Mouse (Mus musculus): ENCODE data around the gene Crabp2.

Gene Crabp2

DNA sequence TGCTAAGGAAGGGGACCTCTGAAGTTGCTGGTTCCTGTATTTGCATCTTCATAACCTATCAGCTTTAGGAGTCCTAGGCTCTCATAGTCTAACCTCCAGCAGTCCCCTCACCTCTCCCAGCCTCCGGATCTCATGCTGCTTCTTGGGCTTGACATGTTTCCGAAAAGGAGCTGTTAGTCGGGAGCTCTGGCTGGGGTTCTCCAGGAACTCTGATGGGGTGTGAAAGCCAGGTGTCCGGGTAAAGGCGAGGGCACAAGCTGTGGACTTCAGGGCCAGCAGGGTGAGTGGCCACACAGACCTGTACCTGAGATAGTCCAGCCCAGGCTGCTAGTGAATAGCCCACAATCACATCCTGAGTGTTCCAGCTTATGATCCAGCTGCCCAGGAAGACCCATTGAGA lies 21.0 kb upstream of the Crabp2 start:
- in situ Hi-C loops (cut with MboI, MseI): loop anchor here in 1 of 2 experiments (5.0 kb wide), 1 partner anchor 35 kb away; no protein-coding TSS in a partner anchor

DNA sequence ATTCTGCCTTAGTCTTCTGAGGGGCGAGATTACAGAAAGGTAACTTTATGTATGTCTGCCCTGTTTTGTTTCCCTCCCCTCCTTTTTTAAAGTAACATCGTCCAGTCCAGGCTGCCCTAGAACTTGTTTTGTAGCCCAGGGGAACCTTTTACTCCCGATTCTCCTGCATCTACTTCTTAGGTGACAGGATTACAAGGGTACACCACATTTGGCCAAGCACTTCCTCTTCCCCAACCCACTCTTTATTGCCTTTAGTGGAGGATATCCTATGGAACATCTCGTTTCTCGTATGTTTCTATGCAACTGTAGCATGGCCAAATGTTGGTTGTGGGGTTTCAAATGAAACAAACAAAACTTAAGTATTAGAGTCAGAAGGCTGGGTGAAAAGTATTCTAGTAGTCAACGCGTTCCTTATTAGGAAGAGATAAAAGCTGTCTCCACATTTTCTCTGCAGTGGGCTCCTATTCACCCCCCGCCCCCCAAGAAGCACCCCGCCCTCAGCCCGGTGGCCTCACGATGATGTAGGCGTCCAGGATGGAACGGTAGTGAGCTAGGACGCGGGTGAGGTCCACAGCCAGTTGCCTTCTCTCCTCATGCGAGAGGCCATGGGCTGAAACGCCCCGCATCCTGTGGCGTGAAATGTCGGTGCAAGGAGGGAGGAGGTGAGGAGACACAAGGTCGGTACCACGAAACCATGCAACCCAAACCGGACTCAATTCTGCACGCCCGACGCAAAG lies 19.0 kb upstream of the Crabp2 start:
- in situ Hi-C loops (cut with MboI, MseI): loop anchor here in 1 of 2 experiments (5.0 kb wide), 1 partner anchor 37 kb away; no protein-coding TSS in a partner anchor

DNA sequence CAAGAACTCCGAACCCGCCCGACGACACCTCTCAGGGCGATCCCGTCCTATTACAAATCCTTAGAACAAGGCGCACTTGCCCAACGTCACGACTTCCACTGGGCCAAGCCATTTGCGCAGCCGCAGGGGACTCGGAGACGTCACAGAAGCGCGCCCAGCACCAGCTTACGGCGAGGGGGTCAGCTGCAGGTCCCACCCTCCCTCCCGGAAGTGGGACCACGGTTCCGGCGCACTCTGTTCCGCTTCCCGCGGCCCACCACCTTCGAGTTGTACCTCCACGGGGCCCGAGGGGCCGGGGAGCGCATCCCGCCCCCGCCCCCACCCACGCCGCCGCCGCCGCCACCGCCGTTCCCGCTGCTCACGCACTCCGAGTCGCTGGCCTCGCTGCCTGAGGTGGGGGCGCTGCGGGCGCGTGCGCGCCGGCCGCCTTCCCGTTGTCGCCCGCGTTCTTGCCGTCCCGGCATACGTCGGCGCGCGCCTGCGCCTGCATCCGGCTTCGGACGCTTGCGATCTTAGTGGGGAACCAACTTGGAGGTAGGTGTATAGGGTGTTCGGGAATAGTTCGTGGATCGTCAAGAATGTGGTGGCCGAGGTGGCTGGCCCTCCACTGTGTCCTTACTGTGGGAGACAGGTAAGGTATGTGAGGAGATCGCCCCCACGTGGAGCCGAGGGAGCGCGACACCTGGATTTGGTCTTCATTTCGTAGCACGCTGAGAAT lies 18.2 kb upstream of the Crabp2 start, which contains the start of the genes Isg20l2 and Rrnad1:
Gene Isg20l2 (plus strand): TSS at position 237 of the 718 bp plus-strand sequence.
Gene Rrnad1 (minus strand): TSS at position 640 of the 718 bp plus-strand sequence.
- in situ Hi-C loops (cut with MboI, MseI): no loop called here

DNA sequence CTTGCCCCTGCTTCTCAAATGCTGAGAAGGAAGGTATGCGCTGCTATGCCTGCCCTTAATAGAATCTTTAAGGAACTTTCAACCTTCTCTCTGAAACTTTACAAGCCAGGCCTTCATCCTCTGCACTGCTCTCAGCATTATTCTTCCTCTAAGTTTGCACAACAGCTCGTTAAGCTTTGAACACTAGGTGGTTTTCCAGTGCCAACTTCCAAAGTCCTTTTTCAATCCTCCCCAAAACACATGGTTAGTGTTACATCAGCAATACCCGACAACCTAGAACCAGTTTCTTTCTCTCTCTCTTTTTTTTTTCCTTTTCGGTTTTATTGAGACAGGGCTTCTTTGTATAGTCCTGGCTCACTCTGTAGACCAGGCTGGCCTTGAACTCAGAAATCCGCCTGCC lies 14.4 kb upstream of the Crabp2 start:
- in situ Hi-C loops (cut with MboI, MseI): no loop called here

DNA sequence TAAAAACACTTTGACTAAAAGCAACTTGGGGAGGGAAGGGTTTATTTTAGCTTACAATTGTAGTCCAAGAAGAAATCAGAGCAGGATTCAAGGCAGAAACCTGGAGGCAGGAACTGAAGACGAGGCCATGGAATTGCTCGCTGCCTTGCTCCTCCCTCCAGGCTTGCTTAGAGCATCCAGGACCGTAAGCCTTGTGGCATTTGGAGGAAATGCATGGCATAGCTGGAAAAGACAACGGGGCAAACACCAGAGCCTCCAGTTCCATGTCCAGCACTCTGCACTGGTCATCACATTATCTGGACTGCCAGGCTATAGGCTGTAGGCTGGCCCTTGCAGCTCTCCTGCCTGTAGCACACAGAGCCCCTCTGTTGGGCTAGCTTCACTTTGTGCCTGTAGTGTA lies 14.0 kb upstream of the Crabp2 start:
- in situ Hi-C loops (cut with MboI, MseI): no loop called here

DNA sequence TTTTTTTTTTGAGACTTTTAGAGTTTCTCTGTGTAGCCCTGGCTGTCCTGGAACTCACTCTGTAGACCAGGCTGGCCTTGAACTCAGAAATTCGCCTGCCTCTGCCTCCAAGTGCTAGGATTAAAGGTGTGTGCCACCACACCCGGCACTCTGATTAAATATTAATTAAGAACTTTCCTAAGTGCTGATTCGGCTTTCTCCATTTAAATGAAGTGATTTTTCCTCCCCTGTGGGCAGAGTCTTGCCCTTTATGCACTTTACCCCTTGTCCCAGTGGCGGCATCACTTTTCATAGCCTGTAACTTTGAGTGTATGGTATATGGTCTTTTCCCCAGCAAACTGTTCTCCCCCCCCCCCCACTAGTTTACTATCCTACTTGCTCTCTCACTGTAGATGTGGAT lies 13.3 kb upstream of the Crabp2 start:
- in situ Hi-C loops (cut with MboI, MseI): no loop called here

DNA sequence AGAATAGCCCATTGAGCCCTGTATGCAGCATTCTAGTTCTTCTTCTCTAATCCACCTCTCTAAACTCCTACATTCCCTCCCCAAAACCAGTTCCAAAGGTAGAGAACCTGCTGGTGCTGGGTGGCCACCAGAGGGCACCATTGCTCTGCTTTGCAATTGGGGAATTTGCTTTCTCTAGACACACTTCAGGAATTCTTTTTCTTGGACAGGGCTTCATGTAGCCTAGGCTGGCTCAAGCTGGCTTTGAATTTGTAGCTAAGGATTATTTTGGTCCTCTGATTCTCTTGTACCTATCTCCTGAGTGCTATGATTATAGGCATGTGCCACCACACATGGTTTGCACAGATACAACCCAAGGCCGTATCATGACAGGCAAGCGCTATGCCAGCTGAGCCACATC lies 12.7 kb upstream of the Crabp2 start:
- in situ Hi-C loops (cut with MboI, MseI): no loop called here

DNA sequence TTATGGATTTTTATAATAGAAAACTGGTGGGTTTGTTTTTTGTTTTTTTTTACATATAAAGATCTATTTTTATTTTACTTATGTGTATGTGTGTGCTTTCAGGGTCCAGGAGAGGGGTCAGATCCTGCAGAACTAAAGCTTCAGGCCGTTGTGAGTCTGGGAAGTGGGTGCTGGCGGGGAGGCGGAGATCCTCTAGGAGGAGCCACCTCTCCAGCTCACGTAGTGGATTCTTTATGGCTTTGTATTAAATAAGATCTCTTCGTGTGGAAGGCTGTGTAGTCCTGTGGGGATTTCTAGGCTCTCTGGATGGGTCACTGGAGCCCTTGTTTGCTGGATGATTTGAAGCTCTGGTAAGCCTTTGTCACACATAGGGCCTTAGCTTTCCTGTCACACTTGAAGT lies 7.9 kb upstream of the Crabp2 start:
- in situ Hi-C loops (cut with MboI, MseI): no loop called here

DNA sequence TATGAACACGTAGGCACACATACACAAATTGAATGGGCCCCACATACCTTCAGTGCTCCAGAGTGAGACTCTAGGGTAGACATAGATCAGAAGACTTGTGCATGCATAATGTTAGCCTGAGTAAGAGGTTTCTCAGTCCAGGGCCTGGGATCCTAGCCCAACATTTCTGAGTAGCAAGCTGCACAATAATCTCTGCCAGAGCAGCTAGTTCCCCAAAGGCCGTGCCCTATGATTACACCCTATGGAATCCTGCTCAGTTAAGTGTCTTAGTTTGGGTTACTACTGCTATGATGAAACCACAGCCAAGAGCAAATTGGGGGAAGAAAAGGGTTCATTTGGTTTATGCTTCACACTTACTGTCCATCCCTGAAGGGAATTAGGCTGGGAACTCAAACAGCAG lies 6.0 kb upstream of the Crabp2 start:
- in situ Hi-C loops (cut with MboI, MseI): no loop called here

DNA sequence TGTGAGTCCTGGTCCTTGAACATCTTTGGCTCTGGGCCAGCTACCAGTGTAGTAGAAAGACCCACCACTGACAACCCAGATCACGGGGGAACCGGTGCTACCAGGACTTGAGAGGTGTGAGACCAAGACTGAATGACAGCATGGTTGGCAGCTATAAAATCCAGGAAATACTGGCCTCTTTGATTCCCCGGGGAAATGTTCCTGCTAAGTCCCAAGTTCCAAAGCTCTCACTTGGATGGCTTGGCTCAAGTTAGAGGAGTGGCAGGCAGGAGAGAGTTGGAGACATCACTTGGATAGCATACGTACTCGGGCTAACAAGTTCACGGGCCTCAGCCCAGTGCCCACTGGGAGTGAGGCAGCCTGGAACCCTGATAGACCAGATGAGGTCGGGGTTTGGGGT lies 4.9 kb upstream of the Crabp2 start:
- in situ Hi-C loops (cut with MboI, MseI): no loop called here

DNA sequence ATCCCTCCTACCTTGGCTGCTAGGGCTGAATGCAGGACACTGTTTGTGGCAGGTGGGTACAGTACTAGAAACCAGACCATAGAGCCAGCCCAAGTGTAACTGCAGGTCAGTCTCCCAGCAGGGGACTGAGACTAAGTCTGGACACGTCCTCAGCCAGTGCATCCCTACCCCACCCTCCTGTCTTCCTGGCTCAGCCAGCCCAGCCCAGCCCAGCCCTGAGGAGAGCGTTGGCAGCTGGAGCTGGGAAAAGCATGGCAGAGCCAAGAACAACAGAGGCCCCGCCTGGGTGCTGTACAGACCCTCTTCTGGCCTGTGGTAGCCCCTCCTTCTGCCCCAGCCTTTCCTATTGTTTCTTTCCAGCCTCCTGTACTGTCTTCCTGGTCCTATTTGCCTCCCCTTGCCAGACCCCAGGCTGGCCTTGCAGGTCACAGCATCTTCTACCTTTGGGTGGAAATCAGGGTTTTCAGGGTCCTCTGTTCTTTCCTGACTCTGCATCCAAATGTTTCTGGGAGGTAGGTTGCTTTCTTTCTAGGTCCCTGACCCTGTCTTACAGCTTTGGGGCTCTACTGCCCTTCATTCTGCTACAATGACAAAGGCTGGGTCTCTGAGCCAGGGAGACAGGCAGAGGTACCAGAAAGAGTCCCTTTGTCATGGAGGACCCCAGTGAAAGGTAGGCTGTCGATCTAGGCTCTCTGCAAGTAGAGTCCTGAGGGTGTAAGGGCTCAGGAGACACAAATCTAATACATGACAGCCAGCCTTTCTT lies 3.4 kb upstream of the Crabp2 start:
- in situ Hi-C loops (cut with MboI, MseI): no loop called here

DNA sequence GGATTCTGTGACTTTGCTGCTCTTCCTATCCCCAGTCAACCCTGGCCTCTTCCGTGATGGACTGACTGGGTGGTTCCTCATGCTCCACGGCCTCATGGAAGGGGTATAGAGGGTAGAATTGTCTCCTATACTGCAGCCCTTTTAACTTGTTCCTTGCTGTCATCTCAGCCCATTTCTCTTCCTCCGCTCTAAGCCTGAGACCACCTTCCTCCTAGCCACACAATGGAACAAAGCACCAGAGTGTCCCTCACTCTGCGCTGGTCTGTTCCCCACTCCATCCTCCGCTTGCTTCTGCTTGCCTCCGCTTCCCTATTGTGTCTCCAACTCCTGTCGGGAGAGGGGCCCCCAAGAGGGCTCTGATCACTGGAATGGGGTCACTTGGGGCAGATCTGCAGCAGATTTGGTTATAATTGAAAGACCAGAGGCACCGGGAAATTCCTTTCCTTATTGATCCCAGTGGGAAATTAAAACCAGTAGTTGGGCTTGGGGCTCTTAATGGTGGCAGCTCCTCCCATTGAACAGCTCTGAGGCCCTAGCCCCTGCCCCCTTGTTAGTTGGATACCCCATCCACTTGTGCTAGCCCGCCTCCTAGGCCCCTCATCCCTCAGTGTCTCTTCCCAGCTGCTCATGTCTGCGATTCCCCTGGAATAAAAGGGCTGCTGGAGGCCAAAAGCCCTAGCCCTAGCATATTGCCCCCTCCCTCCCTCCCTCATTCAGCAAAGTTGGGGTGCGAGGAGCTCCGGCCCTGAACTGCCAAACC lies 2.5 kb upstream of the Crabp2 start:
- in situ Hi-C loops (cut with MboI, MseI): no loop called here

DNA sequence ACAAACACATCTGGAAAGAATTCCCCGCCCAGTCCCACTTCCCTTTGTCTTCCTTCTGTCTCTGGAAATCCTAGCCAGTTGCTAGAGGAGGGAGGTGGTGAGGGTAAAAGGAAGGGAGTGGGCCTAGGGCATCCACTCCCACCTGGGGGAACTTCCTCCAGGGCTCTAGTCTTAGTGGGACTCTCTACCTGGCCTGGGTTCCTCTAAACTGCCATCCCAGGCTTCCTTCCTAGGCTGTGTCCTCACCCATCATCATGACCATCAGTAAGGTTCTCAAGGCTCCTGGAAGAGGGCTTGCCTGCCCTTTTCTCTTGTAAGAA lies 2.0 kb upstream of the Crabp2 start:
- in situ Hi-C loops (cut with MboI, MseI): no loop called here

DNA sequence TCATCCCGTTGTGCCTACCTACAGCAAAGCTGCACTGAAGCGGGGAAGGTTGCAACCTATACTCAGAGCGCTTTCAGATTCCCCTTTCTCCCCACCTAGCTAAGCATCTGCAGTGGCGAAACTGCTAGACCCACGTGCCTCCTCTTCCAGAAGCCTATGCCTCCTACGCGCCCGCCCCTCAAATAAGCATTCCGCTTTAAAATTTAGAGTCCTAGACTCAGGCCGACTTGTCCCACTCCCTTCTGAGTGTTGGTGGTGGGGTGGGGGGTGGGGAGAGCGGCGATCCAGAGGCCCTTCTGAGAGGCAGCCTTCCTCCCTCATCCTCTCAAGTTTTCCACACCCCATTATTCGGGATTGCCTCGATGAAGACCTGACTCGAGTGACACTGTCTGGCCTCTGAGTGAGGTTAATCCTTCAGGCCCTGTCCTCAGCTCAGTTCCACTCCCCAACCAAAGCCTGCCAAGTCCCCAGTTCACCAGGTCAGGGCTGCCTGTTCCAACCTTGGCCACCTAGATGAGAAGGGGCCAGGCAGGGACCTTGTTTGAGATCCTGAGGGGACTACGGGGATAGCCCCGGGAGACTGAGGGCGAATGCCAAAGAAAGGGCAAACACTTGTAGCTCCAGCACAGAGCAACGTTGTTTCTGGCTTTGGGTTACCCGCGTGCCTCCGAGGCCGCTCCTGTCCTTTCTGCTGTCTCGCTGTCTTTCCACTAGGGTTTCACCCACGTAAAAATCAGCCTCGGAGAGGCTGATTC lies 1.2 kb upstream of the Crabp2 start:
- in situ Hi-C loops (cut with MboI, MseI): no loop called here

DNA sequence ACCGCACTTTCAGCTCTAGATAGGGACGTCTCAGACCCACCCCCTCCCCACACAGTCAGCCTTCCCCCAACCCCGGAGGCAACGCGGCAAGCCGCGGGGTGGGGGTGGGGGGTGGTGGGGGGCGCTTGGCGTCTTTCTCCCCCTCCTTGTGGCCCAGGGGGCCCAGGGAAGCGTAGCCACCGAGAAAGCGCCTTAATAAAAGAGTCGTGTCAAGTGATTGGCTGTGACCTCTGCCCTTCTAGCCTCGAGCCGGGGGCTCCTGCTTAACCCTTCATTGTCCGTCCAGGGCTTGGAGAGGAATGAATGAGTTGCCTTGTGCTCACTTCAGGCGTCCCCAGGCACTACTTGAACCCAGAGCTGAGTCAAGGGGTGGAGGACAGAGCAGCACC lies 661 bp upstream of the Crabp2 start:
- in situ Hi-C loops (cut with MboI, MseI): no loop called here

DNA sequence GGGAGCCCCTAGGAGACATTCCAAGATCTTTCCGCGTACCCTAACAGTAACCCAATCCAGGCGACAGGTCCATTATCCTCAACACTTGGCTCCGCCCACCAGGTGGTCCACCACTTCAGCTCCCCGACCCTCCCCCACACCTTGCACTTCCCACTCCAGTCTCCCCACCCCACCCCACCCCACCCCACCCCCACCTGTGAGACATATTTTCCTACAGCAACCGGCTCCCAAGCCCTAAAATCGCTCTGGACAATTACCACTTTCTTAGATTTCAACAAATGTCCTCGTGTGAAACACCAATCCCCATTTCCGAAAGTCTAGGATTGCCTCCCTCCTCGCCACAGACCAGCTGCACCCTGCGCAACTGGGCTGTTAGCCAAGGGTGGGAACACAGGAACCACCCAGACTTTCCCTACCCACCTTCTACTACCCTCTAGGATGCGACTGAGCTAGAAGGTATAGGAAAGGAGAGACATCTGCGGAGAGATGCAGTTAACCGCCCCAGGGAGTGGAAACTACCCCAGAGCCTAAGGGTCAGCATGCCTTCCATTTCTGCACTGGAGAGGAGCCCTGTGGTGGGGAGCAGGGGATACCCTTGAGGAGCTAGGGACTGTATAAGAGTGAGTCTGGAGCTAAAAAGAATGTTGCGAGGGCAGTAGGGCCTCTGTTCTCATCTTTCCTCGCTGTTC lies 944 bp downstream of the Crabp2 start:
- in situ Hi-C loops (cut with MboI, MseI): no loop called here

DNA sequence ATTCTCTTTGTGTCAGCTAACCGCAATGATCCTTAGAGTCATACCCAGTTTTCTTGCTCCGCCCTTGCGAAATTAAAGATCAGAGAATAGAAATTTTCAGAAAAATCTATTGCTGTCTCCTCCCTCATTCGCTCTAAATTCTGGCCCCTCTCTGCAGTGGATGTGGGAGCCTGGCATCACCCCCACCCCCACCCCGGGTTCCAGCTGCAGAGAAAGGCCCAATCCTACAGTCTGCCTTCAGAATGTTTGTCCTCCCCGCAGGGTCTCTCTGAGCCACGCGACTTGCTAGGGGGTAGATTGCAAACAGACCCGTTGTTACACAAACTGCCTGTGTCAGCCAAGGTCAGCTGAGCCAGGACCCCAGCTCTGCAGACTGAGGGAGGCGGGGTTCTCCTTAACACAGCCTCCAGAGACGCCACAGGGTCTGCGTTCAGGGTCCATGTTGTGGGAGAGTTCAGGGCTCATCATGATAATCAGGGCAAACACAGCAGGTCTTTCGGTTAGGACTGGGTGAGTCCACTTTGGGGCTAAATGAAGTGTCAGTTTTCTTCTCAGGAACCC lies 1.6 kb downstream of the Crabp2 start:
- in situ Hi-C loops (cut with MboI, MseI): loop anchor here in 1 of 2 experiments (25.0 kb wide), 1 partner anchor 1487 kb away; the partner anchor contains the start of genes Pbxip1 and Pygo2

DNA sequence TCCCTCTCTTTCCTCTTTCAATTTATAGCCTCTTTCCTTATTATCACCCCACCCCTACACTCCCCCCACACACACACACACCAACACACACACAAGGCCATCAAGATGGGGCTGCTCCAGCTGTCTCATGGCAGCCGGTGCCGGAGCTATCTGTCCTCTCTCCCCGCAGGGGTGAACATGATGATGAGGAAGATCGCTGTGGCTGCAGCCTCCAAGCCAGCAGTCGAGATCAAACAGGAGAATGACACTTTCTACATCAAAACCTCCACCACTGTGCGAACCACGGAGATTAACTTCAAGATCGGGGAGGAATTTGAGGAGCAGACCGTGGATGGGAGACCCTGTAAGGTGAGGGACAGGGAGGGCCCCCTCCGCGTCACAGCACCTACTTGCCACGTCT lies 3.5 kb downstream of the Crabp2 start:
- in situ Hi-C loops (cut with MboI, MseI): loop anchor here in 1 of 2 experiments (25.0 kb wide), 1 partner anchor 1485 kb away; the partner anchor contains the start of genes Pbxip1 and Pygo2

DNA sequence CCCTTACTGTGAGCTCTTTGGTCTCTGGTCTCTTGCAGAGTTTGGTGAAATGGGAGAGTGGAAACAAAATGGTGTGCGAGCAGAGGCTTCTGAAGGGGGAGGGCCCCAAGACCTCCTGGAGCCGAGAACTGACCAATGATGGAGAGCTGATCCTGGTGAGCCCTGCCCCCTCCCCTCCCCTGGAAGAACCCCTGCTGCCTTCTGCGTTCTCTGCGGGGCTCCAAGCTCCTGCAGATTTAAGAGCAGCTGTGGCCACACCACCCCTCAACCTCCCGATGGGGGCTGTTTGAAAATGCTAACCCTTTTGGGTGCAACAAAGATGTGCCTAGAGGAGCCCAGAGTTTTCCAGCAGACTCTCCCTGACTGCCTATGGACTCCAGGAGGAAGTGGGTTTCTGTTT lies 4.0 kb downstream of the Crabp2 start:
- in situ Hi-C loops (cut with MboI, MseI): loop anchor here in 1 of 2 experiments (25.0 kb wide), 1 partner anchor 1485 kb away; the partner anchor contains the start of genes Pbxip1 and Pygo2

DNA sequence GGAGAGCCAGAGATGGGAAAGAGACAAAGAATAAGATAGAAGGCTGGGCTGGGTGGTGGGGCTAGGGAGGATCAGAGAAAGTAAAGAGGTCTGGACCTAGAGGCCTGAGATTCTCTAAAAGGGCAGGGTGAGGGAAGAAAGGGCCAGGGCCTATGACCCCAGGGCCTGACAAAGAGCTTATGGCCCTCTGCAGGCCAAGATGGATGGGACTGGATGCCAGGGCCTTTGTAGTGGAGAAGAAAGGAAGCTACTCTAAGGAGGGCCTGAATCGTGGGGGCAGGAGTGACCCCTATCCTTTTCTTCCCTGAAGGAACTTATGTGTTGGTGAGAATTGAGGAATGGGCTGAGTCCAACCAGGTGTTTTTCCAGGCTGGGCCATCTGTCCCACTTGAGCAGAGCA lies 9.6 kb downstream of the Crabp2 start:
- in situ Hi-C loops (cut with MboI, MseI): loop anchor here in 1 of 2 experiments (25.0 kb wide), 1 partner anchor 1479 kb away; the partner anchor contains the start of genes Pbxip1 and Pygo2
